Mouse (Mus musculus) spleen, postnatal 36 days (tissue): ENCODE results near the gene Ssbp3.

ENCODE experiments used
- DNase-seq, 2 experiments: peaks; one replicate each; pipeline ENCODE4 v3.0.0; 2022; ENCODE audit warnings: low spot score in 2 of 2, mixed read lengths in 1 of 2

Ssbp3 gene

DNA sequence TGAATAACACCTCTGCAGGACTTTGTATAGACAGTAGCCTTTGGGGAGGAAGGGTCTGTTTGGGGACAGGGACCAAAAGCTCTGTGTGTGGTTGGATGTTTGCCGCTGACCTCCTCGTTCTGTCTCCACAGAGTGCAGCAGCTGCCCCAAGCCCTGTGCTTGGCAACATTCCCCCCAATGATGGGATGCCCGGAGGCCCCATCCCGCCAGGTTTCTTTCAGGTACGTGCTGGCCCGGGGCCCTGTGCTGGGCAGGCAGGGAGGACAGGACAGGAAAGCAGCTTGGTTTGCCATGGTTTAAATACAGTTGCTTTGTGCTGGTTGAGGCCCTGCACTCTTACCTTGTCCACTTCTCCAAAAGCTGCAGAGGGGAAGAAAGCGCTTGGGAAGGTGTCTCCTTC is 99.0 kb downstream of the Ssbp3 start:
- no peak for DNase-seq

DNA sequence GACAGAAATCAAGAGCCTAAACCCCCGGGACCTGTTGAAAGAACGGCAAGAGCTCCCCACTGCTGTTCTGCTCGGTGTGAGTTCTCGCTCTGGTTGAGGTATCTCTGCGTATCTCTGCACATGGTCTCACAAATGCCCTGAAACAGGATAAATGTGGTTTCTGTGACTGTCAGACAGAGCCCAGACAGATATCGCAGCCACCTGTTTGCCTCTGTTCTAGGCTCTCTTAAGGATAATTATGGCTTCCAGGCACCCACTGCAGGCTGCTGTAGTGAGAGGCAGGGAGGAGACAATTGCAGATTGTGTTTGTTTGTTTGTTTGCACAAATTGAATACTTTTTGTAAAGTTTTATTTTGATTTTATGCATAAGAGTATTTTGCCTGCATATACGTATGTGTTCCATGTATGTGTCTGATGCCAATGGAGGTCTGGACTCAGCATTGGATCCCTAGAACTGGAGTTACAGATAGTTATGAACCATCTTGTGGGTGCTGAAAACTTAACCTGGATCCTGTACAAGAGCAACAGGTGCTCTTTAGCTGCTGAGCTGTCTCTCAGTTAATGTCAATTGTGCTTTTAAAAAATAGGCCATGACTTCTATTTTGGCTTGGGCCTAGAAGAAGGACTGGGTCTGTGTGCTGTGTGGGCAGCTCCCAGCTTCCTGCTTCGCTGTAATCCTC is 101.0 kb downstream of the Ssbp3 start:
- no peak for DNase-seq

- no peak for DNase-seq
Observed at GRCm38 (mm10) chr4:107012005-107012478, 101.5 kb downstream of the Ssbp3 start.

GRCm38 (mm10) chr4:107012574-107012973 is 102.1 kb downstream of the Ssbp3 start:
- no peak for DNase-seq

DNA sequence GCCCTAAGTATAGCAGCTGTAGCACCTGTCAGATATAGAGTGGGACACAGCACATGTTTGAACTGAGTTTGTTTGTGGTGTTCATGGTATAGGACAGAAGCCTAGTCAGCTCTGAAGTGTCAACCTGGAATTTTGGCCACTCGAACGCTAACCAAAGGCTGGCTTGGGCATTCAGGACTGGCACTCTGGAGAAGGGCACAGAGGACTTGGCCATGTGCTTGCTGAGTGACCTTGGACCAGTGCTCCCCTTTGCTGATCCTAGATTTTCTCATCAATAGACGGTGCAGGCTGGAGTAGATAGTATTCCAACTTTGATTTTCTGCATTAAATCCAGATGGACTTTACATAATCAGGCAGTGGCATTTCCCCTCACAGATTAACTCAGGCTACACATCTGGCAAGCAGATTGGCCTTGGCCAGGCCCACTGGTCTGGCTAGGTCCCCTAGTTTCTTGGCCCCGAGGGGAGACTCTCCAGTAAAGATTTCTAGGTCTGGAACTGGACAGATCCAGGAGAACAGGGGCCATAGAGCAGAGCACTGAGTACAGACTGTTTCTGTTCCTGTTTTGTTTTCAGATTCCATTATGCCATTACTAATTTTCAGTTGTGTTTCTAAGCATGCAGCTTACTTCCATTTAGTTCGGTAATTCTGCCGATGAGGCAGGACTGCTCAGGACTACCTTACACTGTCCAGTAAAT is 102.8 kb downstream of the Ssbp3 start:
- DNase-seq, result no peak

DNA sequence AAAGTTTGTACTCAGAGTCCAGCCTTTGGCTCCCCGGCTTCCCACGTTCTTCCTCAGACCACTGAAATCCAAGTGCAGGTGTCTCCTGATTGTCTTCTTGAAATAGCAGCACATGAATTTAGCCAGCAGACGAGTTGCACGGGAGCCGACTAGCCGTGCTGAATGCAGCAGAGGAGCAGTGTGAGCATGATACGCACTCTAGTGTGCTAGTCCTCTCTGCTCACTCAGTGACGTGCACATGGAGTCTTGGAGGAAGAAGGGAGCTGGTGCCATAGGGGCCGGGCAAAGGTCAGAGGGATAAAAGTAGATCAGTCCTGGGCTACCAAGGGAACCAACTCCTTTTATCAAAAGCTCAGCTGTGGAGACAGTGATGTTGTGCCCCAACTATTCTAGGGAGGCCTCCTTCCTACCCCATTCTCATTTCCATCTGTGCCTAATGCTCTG is 103.3 kb downstream of the Ssbp3 start:
- no peak for DNase-seq

- DNase-seq, result no peak
Observed at GRCm38 (mm10) chr4:107015971-107016511, 105.5 kb downstream of the Ssbp3 start.

DNA sequence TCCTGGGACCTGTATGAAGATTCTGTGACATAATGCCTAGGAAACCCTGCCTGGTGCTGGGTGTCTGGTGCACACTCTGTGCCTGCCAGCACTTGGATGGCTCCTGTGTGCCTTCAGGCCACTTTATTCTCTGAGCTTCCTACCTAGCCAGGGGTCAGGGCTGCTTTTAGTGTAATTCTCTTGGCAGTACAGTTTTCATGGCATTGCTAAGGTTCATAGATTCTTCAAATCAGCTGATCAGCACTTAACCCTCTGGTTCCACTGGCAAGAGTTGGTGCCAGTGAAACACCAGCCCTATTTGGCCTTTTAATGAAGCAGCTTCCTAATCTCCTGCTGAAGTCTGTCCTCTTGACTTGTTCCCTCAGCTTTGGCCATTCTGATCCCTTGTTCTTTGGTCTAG is 106.8 kb downstream of the Ssbp3 start:
- no peak for DNase-seq

DNA sequence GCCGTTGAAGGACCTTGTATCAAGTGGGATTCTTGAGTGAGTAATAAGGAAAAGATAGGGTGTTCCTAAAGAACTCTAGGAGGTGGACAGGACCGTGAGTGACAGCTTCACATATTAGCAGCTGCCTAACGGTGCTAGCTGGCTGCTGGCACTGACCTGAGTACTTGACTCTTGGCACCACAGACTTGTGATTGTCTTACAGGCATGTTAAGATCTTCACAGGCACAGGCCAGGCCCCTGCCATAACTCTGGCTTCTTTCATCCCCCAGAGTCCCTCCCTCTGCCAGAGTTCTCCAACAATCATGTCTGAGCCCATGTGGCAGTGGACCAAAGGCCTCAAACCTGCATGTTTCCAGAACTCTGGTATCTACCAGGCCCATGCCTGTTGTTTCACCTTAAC is 108.0 kb downstream of the Ssbp3 start:
- no peak for DNase-seq

GRCm38 (mm10) chr4:107019027-107019426 is 108.5 kb downstream of the Ssbp3 start:
- no peak for DNase-seq

GRCm38 (mm10) chr4:107020287-107021000 is 109.9 kb downstream of the Ssbp3 start:
- DNase-seq, result no peak

GRCm38 (mm10) chr4:107021464-107021863 is 111.0 kb downstream of the Ssbp3 start:
- no peak for DNase-seq

GRCm38 (mm10) chr4:107024899-107025298 is 114.4 kb downstream of the Ssbp3 start:
- no peak for DNase-seq

DNA sequence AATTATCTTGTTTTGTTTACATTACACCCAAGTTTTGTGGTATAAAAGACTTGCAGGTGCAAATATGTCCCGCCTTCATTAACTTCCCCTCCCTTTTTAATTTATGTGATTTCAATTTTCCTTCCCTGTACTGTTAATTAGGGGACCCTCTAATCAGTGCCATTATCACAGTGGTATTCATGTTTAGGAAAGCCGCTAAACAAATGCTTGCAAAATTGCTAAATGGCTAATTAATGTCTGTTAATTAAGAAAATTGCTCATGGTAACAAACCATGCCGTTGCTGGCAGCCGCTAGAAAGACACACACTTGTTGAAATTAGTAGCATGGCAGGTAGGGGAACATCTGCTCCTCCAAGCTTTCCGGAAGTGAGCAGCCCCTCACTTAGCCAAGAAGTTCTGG is 114.9 kb downstream of the Ssbp3 start:
- no peak for DNase-seq

DNA sequence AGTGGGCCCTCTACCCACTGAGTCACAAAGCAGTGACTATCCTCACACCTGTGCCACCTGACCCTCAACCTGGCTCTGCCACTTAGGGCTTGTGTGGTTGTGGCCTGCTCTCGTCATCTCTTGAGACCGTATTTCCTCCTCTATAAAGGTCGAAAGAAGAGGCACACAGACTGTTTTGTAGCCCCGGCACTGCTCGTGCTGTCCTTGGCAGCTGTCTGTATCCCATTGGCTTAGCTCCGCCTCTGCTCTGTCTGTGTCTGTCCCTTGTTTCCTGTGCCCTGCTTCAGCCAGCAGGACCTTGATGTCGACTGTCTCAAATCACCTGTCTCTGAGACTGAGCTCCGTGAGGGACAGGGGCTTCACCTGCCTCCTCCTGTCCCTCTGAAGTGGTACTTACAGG is 116.0 kb downstream of the Ssbp3 start:
- DNase-seq, result no peak

- DNase-seq, result no peak
Observed at GRCm38 (mm10) chr4:107035689-107036088, 125.2 kb downstream of the Ssbp3 start.

DNA sequence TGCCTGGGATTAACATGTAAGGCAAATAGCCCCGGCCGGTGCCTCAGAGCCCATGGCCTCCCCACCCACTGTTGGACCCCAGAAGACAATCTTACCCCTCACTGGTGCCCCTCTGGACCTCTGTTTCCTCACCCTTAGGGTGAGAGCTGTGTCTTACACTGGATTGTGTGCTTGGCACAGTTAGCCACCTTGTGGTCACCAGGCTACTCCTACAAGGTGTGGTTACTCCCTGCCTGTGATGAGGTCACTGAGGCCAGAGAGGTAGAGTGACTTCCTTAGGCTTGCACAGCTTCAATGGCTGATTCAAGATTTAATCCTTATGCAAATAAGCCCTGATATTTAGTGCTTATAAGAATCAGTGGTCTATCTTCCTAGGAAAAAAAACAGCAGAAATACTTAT is 126.5 kb downstream of the Ssbp3 start:
- no peak for DNase-seq

DNA sequence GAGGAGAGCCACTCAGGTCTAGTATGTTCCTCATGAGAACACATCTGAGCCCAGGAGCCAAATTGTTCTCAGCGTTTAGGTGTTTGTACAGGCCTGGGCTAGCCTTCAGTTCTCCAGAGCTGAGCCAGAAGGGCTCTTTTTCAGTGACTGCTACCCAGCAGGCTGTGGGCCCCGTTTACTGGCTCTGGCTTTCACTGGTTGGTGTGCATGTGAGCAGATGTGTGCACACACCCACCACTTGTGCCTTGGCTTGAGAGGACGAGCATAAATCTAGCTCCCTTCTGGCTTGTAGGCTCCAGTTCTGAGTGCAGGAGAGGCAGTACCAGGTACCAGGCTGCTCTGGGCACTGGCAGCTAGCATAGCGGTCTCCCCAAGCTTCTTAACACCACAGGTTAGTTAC is 127.8 kb downstream of the Ssbp3 start:
- DNase-seq, result no peak

GRCm38 (mm10) chr4:107039270-107039669 is 128.8 kb downstream of the Ssbp3 start:
- no peak for DNase-seq

GRCm38 (mm10) chr4:107042304-107042703 is 131.8 kb downstream of the Ssbp3 start:
- DNase-seq, result no peak

GRCm38 (mm10) chr4:107045188-107045587 is 134.7 kb downstream of the Ssbp3 start:
- no peak for DNase-seq

GRCm38 (mm10) chr4:107047806-107048205 is 137.3 kb downstream of the Ssbp3 start:
- no peak for DNase-seq
